In genomic region chr6:138754955-138755303, GRCm38 (mm10) we compare ENCODE assay signal across 26 mouse cellular contexts.
DNase-seq lines count a peak whose midpoint lies in the region; ATAC-seq and TF ChIP-seq lines count a peak whose summit lies in the region.
"Had no signal": no experiment of that assay in that cellular context is flagged by ENCODE, and none has a peak within 500 bp of the region (broad histone marks: within the 10 kb centered on the region; RNA-seq: fewer than 3 reads in every experiment).

No protein-coding gene starts in this region.

- H3K4me1 ChIP-seq in forebrain, embryonic 11.5 days (replicated peaks; ENCODE audit: control insufficient read depth, insufficient read depth, low read length) = no peaks in the 10 kb centered on the region
- no peaks in the 10 kb centered on the region for H3K4me1 ChIP-seq in forebrain, postnatal 0 days (ENCODE audit: insufficient read depth)
- H3K4me1 ChIP-seq in forebrain, embryonic 16.5 days (replicated peaks; ENCODE audit: control insufficient read depth, insufficient read depth, low read length) = 0 out of 2 replicates have a peak, but pooled peaks cover 3% of the 10 kb centered on the region
- H3K4me1 ChIP-seq: embryonic facial prominence, embryonic 13.5 days; heart, embryonic 10.5 days; heart, embryonic 13.5 days; hindbrain, embryonic 12.5 days; intestine, embryonic 15.5 days had no signal

- peaks cover 10% of the 10 kb centered on the region; the same call in 1 of the 2 replicates for H3K27me3 ChIP-seq in forebrain, embryonic 11.5 days (ENCODE audit: control insufficient read depth, insufficient read depth, low read length)
- no peaks in the 10 kb centered on the region for H3K27me3 ChIP-seq in forebrain, postnatal 0 days (ENCODE audit: insufficient read depth, low read length)
- 0 out of 2 replicates have a peak, but pooled peaks cover 5% of the 10 kb centered on the region for H3K27me3 ChIP-seq in forebrain, embryonic 16.5 days (replicated peaks; ENCODE audit: control insufficient read depth, insufficient read depth, low read length)
- H3K27me3 ChIP-seq: embryonic facial prominence, embryonic 13.5 days; heart, embryonic 13.5 days; hindbrain, embryonic 12.5 days; intestine, embryonic 15.5 days had no signal

- H3K4me3 ChIP-seq in forebrain, embryonic 11.5 days (ENCODE audit: low read depth, low read length) = no peak overlapping the region
- H3K4me3 ChIP-seq in forebrain, postnatal 0 days (ENCODE audit: low read depth, low read length) = no peak overlapping the region
- no peak overlapping the region for H3K4me3 ChIP-seq in layer of hippocampus, adult 2 months
- no peak overlapping the region for H3K4me3 ChIP-seq in forebrain, embryonic 16.5 days (replicated peaks; ENCODE audit: low read length)
- H3K4me3 ChIP-seq: embryonic facial prominence, embryonic 13.5 days; heart, adult 2 months; heart, embryonic 10.5 days; heart, embryonic 13.5 days; hindbrain, embryonic 12.5 days; intestine, embryonic 15.5 days had no signal

- no peak overlapping the region for H3K4me2 ChIP-seq in forebrain, embryonic 11.5 days (ENCODE audit: low read depth, low read length, severe bottlenecking)
- H3K4me2 ChIP-seq in forebrain, postnatal 0 days (ENCODE audit: low read depth) = no peak overlapping the region
- H3K4me2 ChIP-seq in forebrain, embryonic 16.5 days (ENCODE audit: low read length) = no peak overlapping the region
- H3K4me2 ChIP-seq: embryonic facial prominence, embryonic 13.5 days; heart, embryonic 13.5 days; hindbrain, embryonic 12.5 days; intestine, embryonic 15.5 days had no signal

- H3K36me3 ChIP-seq in forebrain, embryonic 11.5 days (ENCODE audit: control insufficient read depth, insufficient read depth, low read length) = no peaks in the 10 kb centered on the region
- no peaks in the 10 kb centered on the region for H3K36me3 ChIP-seq in forebrain, postnatal 0 days (ENCODE audit: insufficient read depth)
- no peaks in the 10 kb centered on the region for H3K36me3 ChIP-seq in forebrain, embryonic 16.5 days (ENCODE audit: control insufficient read depth, insufficient read depth)
- H3K36me3 ChIP-seq: embryonic facial prominence, embryonic 13.5 days; heart, embryonic 10.5 days; heart, embryonic 13.5 days; hindbrain, embryonic 12.5 days; intestine, embryonic 15.5 days had no signal

- ATAC-seq in forebrain, embryonic 11.5 days (replicated peaks; ENCODE audit: low FRiP score) = peak; percentile 72; the same call in 1 of the 2 replicates
- no peak for ATAC-seq in forebrain, postnatal 0 days
- ATAC-seq in forebrain, embryonic 16.5 days = peak; percentile 56
- ATAC-seq: CD4-positive, CD25-positive, alpha-beta regulatory T cell, adult 4 months; hindbrain, embryonic 16.5 days; intestine, embryonic 15.5 days had no signal

- H3K27ac ChIP-seq in forebrain, embryonic 11.5 days (ENCODE audit: low read depth, low read length) = no peak overlapping the region
- no peak overlapping the region for H3K27ac ChIP-seq in forebrain, postnatal 0 days (ENCODE audit: low read depth, low read length)
- peak overlapping the region; percentile 40 for H3K27ac ChIP-seq in layer of hippocampus, adult 2 months
- no peak overlapping the region for H3K27ac ChIP-seq in forebrain, embryonic 16.5 days (ENCODE audit: low read length)
- H3K27ac ChIP-seq: embryonic facial prominence, embryonic 13.5 days; heart, adult 2 months; heart, embryonic 10.5 days; heart, embryonic 13.5 days; hindbrain, embryonic 12.5 days; intestine, embryonic 15.5 days had no signal

- H3K9me3 ChIP-seq in forebrain, embryonic 11.5 days (ENCODE audit: control insufficient read depth, low read length) = no peaks in the 10 kb centered on the region
- H3K9me3 ChIP-seq in forebrain, postnatal 0 days (ENCODE audit: low read length) = no peaks in the 10 kb centered on the region
- H3K9me3 ChIP-seq in forebrain, embryonic 16.5 days (ENCODE audit: control insufficient read depth, low read length) = no peaks in the 10 kb centered on the region
- H3K9me3 ChIP-seq: embryonic facial prominence, embryonic 13.5 days; heart, embryonic 10.5 days; heart, embryonic 13.5 days; hindbrain, embryonic 12.5 days; intestine, embryonic 15.5 days had no signal

- DNase-seq in forebrain, embryonic 11.5 days (ENCODE audit: low spot score) = no peak
- no peak for DNase-seq in forebrain, postnatal 0 days
- DNase-seq in layer of hippocampus, adult 2 months (ENCODE audit: low spot score in 2 of 2) = no peak
- no peak for DNase-seq in layer of hippocampus, postnatal 10 days (ENCODE audit: low spot score in 2 of 2)
- DNase-seq in B cell, adult 2 months = no peak
- DNase-seq: adrenal gland, adult 2 months; adrenal gland, postnatal 14 days; cerebellum, adult 11 months; cerebellum, adult 2 months; cerebellum, adult 9-11 months; cerebellum, postnatal 25 days; gastrocnemius, postnatal 10 days; gastrocnemius, postnatal 36 days; heart, adult 2 months; heart, postnatal 14 days; heart, postnatal 4 days; kidney, adult 11 months; kidney, adult 8-10 months had no signal

- WGBS in forebrain, embryonic 11.5 days = 25% methylated on average over 5 of the region's 5 CpGs
- WGBS in forebrain, postnatal 0 days = 14% methylated on average over 5 of the region's 5 CpGs
- 7% methylated on average over 5 of the region's 5 CpGs for WGBS in forebrain, embryonic 16.5 days

- H3K9ac ChIP-seq in forebrain, embryonic 11.5 days (ENCODE audit: low read length) = no peak overlapping the region
- H3K9ac ChIP-seq in forebrain, postnatal 0 days = no peak overlapping the region
- H3K9ac ChIP-seq in forebrain, embryonic 16.5 days (replicated peaks; ENCODE audit: low read depth, low read length) = no peak overlapping the region
- H3K9ac ChIP-seq: embryonic facial prominence, embryonic 13.5 days; heart, embryonic 13.5 days; hindbrain, embryonic 12.5 days; intestine, embryonic 15.5 days had no signal

- no peak for TF ChIP-seq CTCF in forebrain, postnatal 0 days (IDR thresholded peaks at IDR 0.05; ENCODE audit: low read depth)
- TF ChIP-seq CTCF in layer of hippocampus, adult 2 months (conservative IDR thresholded peaks at IDR 0.05) = no peak
